ENCODE assay signal across 8 mouse cellular contexts in genomic region chr8:93011439-93011838, GRCm38 (mm10). TPM values are rescaled to one million over a fixed set of nuclear protein-coding genes. Genes with fewer than 3 reads are reported as not detected.
DNase-seq lines count a peak whose midpoint lies in the region; ATAC-seq lines count a peak whose summit lies in the region.

No protein-coding gene starts in this region.

- no peak overlapping the region for H3K4me2 ChIP-seq in limb, embryonic 11.5 days (ENCODE audit: low read depth, severe bottlenecking)

- H3K9ac ChIP-seq in limb, embryonic 11.5 days (ENCODE audit: low read length), result no peak overlapping the region

- no peaks in the 10 kb centered on the region for H3K4me1 ChIP-seq in limb, embryonic 11.5 days (ENCODE audit: control insufficient read depth, insufficient read depth, low read length)

- no peaks in the 10 kb centered on the region for H3K9me3 ChIP-seq in limb, embryonic 11.5 days (ENCODE audit: control insufficient read depth, low read length)

- no peaks in the 10 kb centered on the region for H3K36me3 ChIP-seq in limb, embryonic 11.5 days (ENCODE audit: control insufficient read depth, insufficient read depth, low read length)
- H3K36me3 ChIP-seq in splenic B cell, adult 2 months (ENCODE audit: control insufficient read depth, insufficient read depth, low read length, poor library complexity, severe bottlenecking), result no peaks in the 10 kb centered on the region

- WGBS in limb, embryonic 11.5 days, result 12% methylated on average over 9 of the region's 9 CpGs

- DNase-seq in CD4-positive, CD25-positive, alpha-beta regulatory T cell, adult 2 months (ENCODE audit: low read depth, low spot score), result peak; percentile 62
- DNase-seq in embryo, embryonic 10 days (ENCODE audit: low spot score), result peak; percentile 95
- DNase-seq in gastrocnemius, postnatal 36 days, result peak; percentile 76 to 79
- peak; percentile 42 to 85 for DNase-seq in kidney, adult 8-10 months
- DNase-seq in limb, embryonic 11.5 days (ENCODE audit: low spot score), result peak; percentile 95
- DNase-seq in splenic B cell, adult 2 months (ENCODE audit: low read depth, low spot score), result peak; percentile 64

- no peaks in the 10 kb centered on the region for H3K27me3 ChIP-seq in limb, embryonic 11.5 days (ENCODE audit: control insufficient read depth, insufficient read depth, low read length)
- H3K27me3 ChIP-seq in splenic B cell, adult 2 months (ENCODE audit: control insufficient read depth, insufficient read depth, low read length, poor library complexity, severe bottlenecking), result no peaks in the 10 kb centered on the region

- no peak overlapping the region for H3K27ac ChIP-seq in limb, embryonic 11.5 days (replicated peaks; ENCODE audit: low read depth, low read length)

- intact Hi-C loops in gastrocnemius, postnatal 36 days (cut with DNase I), result no loop called here

- ATAC-seq in CD4-positive, CD25-positive, alpha-beta regulatory T cell, adult 4 months, result no peak
- peak; percentile 73; the same call in 1 of the 2 replicates for ATAC-seq in limb, embryonic 11.5 days (ENCODE audit: insufficient number of reproducible peaks, low FRiP score, low TSS enrichment, low read depth)
- ATAC-seq in monocyte, adult 5-6 weeks (replicated peaks; ENCODE audit: insufficient number of reproducible peaks, low FRiP score, low TSS enrichment, poor library complexity, severe bottlenecking), result peak; percentile 68; the same call in 1 of the 2 replicates

- H3K4me3 ChIP-seq in limb, embryonic 11.5 days (ENCODE audit: low read depth, low read length), result no peak overlapping the region

RNA-seq across cellular contexts. Expression of gene Ces1a, which starts 36.6 kb away (rescaled TPM):
- polyA plus RNA-seq in CD4-positive, CD25-positive, alpha-beta regulatory T cell, adult 4 months (2017; shearing (Covaris generic)), result not detected
- total RNA-seq in gastrocnemius, postnatal 36 days (2021), result not detected
- not detected in 2 replicates for polyA plus RNA-seq in limb, embryonic 11.5 days (2014; fragmentation: Nextera tagmentation; extraction: Ambion mirVana)
- total RNA-seq in monocyte, adult 5-6 weeks (2017), result 0.29 TPM in 1 of 3 replicates, not detected in the others

RNA-seq across cellular contexts. Expression of gene Slc6a2, which starts 51.6 kb away (rescaled TPM):
- polyA plus RNA-seq in CD4-positive, CD25-positive, alpha-beta regulatory T cell, adult 4 months (2017; shearing (Covaris generic)), result not detected
- under 1 TPM; 0.17 to 0.28 TPM for total RNA-seq in gastrocnemius, postnatal 36 days (2021)
- 0.03 and 0.13 TPM in 2 replicates for polyA plus RNA-seq in limb, embryonic 11.5 days (2014; fragmentation: Nextera tagmentation; extraction: Ambion mirVana)
- total RNA-seq in monocyte, adult 5-6 weeks (2017), result 0.19 TPM in 1 of 3 replicates, not detected in the others
